Mouse (Mus musculus): ENCODE measurements around the gene Fam110c.
"Not testable (repeated sequence)": the region's sequence is repeated elsewhere in the genome, so short reads cannot be mapped to it uniquely, and the experiment has no call there.

- not testable (repeated sequence) for TF ChIP-seq CTCF (IDR thresholded peaks at IDR 0.05; ENCODE audit: low read depth, low read length); POLR2AphosphoS5 (IDR thresholded peaks at IDR 0.05; ENCODE audit: insufficient replicate concordance, low read depth, low read length); GATA1 (IDR thresholded peaks at IDR 0.05; ENCODE audit: borderline replicate concordance, low read length); TAL1 (conservative IDR thresholded peaks at IDR 0.05; ENCODE audit: low read depth, low read length)
These were observed 710 bp downstream of the Fam110c start for GRCm38 (mm10) chr12:31074355-31074786.
